Mouse (Mus musculus) embryonic facial prominence, embryonic 14.5 days (tissue): ENCODE measurements around the gene Ensa. TPM values are rescaled to one million over a fixed set of nuclear protein-coding genes. Genes with fewer than 3 reads are reported as not detected.

Source experiments
- ATAC-seq: fragments of 200-750 bp; cut with Nextera tagmentation; 2 replicates; pipeline ENCODE4 v1.8.0; 2017; ENCODE audit warnings: low read depth, moderate number of reproducible peaks, moderate TSS enrichment
- DNase-seq: peaks from one replicate; pipeline ENCODE4 v3.0.0-alpha.2; 2015; ENCODE audit warnings: low spot score
- H3K27ac ChIP-seq: fragments of 300-500 bp; sonication (generic); replicated peaks from 2 replicates; pipeline ENCODE4 v1.5.1; 2014; ENCODE audit warnings: low read depth, mild to moderate bottlenecking, low read length, moderate library complexity
- H3K27me3 ChIP-seq: fragments of 300-500 bp; sonication (generic); replicated peaks from 2 replicates; pipeline ENCODE4 v1.6.1; 2014; ENCODE audit warnings: low read length; ENCODE audit not compliant: control insufficient read depth, insufficient read depth
- H3K36me3 ChIP-seq: fragments of 300-500 bp; sonication (generic); 2 replicates; pipeline ENCODE4 v1.6.1; 2014; ENCODE audit warnings: low read length, mixed read lengths; ENCODE audit not compliant: control insufficient read depth, insufficient read depth
- H3K4me1 ChIP-seq: fragments of 300-500 bp; sonication (generic); 2 replicates; pipeline ENCODE4 v1.6.1; 2014; ENCODE audit warnings: antibody characterized with exemption, low read length; ENCODE audit not compliant: control insufficient read depth, insufficient read depth
- H3K4me2 ChIP-seq: fragments of 300-500 bp; sonication (generic); 2 replicates; pipeline ENCODE4 v1.6.1; 2014; ENCODE audit warnings: low read depth, mild to moderate bottlenecking, low read length, moderate library complexity, mixed read lengths
- H3K4me3 ChIP-seq: fragments of 300-500 bp; sonication (generic); 2 replicates; pipeline ENCODE4 v1.5.1; 2014; ENCODE audit warnings: low read depth, mild to moderate bottlenecking, low read length
- H3K9ac ChIP-seq: fragments of 300-500 bp; sonication (generic); 2 replicates; pipeline ENCODE4 v1.6.1; 2014; ENCODE audit warnings: low read depth, mild to moderate bottlenecking, low read length, moderate library complexity, mixed read lengths
- H3K9me3 ChIP-seq: fragments of 300-500 bp; sonication (generic); 2 replicates; pipeline ENCODE4 v1.6.1; 2016; ENCODE audit warnings: low read length; ENCODE audit not compliant: control insufficient read depth
- WGBS: fragments of 180-500 bp; shearing (Covaris S2); extraction: QIAGEN DNeasy Blood & Tissue Kit; methylation state at CpG from one replicate; pipeline ENCODE4 v1.1.7; 2014; 5-methylcytosine and 5-hydroxymethylcytosine counted together
- polyA plus RNA-seq: library from polyadenylated mRNA; unstranded; fragments of >200 nt; fragmentation: Nextera tagmentation; extraction: Ambion mirVana; gene quantifications from 2 replicates; pipeline ENCODE4 v1.2.1, GENCODE M21; 2014

Gene Ensa
- 59.8 and 66.9 TPM in 2 replicates for polyA plus RNA-seq

DNA sequence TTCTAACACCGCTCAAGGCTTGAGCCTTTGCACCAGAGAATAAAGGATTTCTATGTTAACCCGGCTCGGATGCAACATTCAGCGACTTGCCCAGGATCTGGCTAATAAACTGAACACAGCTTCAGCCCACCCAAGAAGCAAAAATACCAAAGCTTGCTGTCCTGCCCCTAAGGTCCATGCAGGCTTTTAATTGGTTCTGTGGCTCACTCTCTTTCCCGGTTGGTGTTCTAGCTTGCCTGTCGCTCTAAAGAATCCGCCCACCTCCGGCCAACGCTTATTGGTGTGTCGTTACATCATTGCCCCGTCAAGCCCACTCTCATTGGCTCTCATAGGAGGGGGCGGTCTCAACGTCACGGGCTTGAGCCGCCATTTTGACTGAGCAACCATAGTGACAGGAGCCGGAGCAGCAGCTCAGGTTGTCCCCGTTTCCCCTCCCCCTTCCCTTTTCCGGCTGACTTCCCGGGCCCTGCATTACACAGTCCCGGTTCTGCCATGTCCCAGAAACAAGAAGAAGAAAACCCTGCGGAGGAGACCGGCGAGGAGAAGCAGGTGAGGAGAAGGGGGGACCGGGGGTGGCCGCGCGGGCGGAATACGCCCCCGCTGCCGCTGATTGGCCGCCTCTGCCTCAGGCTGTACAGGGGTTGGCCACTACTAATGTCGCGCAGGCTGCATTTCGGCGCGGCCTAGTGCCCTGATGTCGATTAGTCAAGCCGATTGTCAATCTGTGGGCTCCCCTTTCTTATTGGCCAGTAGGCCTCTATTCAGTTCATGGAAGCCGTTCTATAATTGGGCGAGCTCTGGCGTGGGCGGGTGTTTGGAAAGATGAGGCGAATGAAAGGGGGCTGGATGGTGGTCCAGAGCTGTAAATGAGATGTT lies at the start of gene Ensa:
Gene Ensa (plus strand): TSS at position 366 of the 876 bp plus-strand sequence.
- no peaks in the 10 kb centered on the region for H3K9me3 ChIP-seq
- peak; percentile 98 for ATAC-seq
- peak within 1 kb of the TSS; percentile 68 for H3K9ac ChIP-seq
- DNase-seq = peak; percentile 100
- H3K27me3 ChIP-seq = no peaks in the 10 kb centered on the region
- H3K27ac ChIP-seq = peak within 1 kb of the TSS; percentile 84
- peaks cover 5% of the 10 kb centered on the region for H3K4me1 ChIP-seq
- peaks cover 42% of the 10 kb centered on the region for H3K36me3 ChIP-seq
- H3K4me3 ChIP-seq = peak within 1 kb of the TSS; percentile 57
- peak within 1 kb of the TSS; percentile 75 for H3K4me2 ChIP-seq
- WGBS = under 1% methylated on average over 43 of the region's 44 CpGs

DNA sequence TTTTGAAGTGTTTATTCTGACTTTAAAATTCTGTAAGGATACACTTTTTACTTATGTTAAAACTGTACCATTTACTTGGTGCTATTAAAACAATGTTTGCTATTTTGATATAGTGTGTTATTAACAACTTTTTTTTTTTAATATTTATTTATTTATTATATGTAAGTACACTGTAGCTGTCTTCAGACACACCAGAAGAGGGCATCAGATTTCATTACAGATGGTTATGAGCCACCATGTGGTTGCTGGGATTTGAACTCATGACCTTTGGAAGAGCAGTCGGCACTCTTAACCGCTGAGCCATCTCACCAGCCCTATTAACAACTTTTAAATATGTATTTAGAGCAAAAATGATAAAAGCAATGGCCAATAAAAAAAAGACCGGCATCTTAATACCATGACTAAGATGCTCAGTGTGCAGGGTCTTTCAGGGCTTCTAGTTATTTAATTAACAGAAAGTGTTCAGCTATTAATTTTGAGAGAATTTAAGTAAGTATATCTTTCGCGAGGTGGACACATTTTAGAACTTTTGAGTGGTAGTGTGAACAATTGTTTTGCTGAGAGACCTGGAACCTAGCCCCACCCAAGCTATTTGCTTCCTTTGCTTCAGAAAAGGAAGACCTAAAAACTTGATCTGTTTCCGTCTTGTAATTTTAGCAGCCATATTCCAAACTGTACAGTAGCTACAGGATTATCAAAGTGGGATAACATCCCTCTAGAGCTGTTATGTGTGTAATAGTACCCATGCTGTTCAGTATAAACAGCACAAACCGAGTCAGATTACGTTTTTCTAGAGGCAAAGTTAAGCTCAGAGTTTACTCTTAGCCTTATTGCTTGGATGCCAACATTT lies 36.8 kb upstream of the Ensa start:
- ATAC-seq (no peak), DNase-seq (no peak)
- H3K4me1 ChIP-seq = peaks cover 8% of the 10 kb centered on the region
- H3K9me3 ChIP-seq = no peaks in the 10 kb centered on the region
- H3K9ac ChIP-seq = no peak overlapping the region
- no peaks in the 10 kb centered on the region for H3K27me3 ChIP-seq
- peak overlapping the region; percentile 66 for H3K4me3 ChIP-seq
- 53% methylated on average over 8 of the region's 8 CpGs for WGBS
- 0 out of 2 replicates have a peak overlapping the region, but pooled peaks have one; percentile 19 for H3K27ac ChIP-seq
- H3K4me2 ChIP-seq = peak overlapping the region; percentile 75
- H3K36me3 ChIP-seq = peaks cover 20% of the 10 kb centered on the region

DNA sequence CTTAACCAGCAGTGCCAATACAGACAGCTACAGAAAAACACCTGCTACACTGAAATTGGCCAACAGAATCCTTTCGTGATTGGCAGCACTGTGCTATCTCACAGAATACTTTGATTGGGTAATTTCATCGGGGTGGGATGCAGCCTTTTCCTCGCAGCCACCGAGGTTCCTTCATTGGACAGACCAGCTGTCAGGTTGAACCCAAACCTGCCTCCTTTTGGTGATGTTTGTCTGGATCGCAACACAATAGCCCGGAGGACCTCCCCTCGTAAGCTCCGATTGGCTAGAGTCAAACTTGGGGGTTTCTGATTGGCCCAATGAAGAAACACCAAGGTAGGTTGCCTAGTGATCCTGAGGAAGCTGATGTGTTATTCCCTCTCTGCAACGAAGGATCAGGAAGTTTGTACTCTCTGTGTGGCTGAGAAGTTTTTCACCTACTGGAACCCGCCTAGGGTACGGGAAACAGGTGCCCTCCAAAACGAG lies 36.1 kb upstream of the Ensa start, which contains the start of gene Golph3l:
Gene Golph3l (plus strand): TSS at position 331 of the 483 bp plus-strand sequence.
- H3K27ac ChIP-seq = peak within 1 kb of the TSS; percentile 42
- no peaks in the 10 kb centered on the region for H3K27me3 ChIP-seq
- peak within 1 kb of the TSS; percentile 75 for H3K4me2 ChIP-seq
- peaks cover 8% of the 10 kb centered on the region for H3K4me1 ChIP-seq
- H3K9me3 ChIP-seq = no peaks in the 10 kb centered on the region
- under 1% methylated on average over 12 of the region's 12 CpGs for WGBS
- ATAC-seq (peak; percentile 100), DNase-seq (peak; percentile 99)
- H3K4me3 ChIP-seq = peak within 1 kb of the TSS; percentile 66
- peak within 1 kb of the TSS; percentile 69 for H3K9ac ChIP-seq
- peaks cover 27% of the 10 kb centered on the region for H3K36me3 ChIP-seq

DNA sequence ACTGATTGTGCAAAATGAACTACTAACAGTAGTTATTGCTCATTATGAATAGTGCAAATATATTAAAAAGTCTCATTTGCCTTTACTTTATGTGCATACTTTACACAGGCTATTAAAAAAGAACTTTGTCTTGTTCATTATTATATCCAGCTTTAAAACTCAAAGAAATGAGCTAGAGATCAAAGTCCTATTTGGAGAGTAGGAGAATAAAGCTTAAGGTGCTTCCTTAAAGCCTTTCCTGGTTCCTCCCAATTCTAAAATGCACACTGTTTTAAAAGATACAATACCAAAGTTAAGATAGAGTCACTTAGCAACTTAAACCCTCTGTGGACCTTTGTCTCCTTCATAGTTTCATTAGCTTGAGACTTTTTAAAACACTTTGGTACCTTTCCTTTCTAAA lies 26.1 kb upstream of the Ensa start:
- H3K27ac ChIP-seq = no peak overlapping the region

DNA sequence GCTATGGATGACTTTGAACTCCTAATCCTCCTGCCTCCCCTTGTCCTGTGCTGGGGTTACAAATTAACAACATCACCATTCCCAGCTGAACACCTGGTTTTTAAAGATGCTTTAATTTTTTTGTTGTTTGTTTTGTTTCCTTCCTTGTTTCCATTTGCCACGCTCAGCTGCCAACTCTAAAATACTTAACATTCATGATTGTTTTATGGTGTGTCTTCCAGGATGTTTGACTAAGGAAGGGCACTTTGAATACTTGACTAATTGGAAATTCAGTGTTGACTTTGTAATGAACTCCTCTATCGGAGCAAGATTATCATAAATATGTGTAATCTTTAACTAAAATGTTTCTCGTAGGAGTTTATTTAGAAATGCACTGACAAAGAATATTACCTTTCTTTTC lies 23.5 kb upstream of the Ensa start:
- Histone ChIP-seq H3K9me3 (no peaks in the 10 kb centered on the region), H3K9ac (no peak overlapping the region), H3K4me2 (no peak overlapping the region), H3K27me3 (no peaks in the 10 kb centered on the region), H3K4me1 (no peaks in the 10 kb centered on the region), H3K36me3 (peaks cover 12% of the 10 kb centered on the region), H3K4me3 (no peak overlapping the region), H3K27ac (no peak overlapping the region)
- WGBS = 86% methylated on average over 3 of the region's 3 CpGs
- ATAC-seq = no peak
- DNase-seq = no peak

More for the DNA sequence above, 26.1 kb upstream of the Ensa start:
- peaks cover 31% of the 10 kb centered on the region for H3K36me3 ChIP-seq
- ATAC-seq = no peak
- no peak overlapping the region for H3K9ac ChIP-seq
- no peaks in the 10 kb centered on the region for H3K4me1 ChIP-seq
- H3K27me3 ChIP-seq = no peaks in the 10 kb centered on the region
- no peak for DNase-seq
- no peaks in the 10 kb centered on the region for H3K9me3 ChIP-seq
- no peak overlapping the region for H3K4me3 ChIP-seq
- H3K4me2 ChIP-seq = no peak overlapping the region

DNA sequence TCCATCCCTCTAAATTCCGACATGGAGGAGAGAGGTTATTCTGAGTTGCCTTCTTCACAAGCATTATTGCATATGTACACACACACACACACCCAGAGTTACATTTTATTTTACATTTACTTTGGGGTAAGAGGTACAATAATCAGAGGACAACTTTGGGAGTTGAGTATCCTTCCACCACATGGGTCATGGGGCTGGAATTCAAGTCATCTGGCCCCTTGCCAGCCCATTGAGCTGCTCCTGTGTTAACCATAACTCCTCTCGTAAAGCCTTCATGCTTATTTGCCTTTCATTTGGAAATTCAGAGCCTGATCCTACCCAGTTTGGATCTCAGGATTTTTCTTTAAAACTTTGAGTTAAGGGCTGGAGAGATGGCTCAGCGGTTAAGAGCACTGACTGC lies 18.7 kb upstream of the Ensa start:
- Histone ChIP-seq H3K4me2 (no peak overlapping the region), H3K36me3 (peaks cover 41% of the 10 kb centered on the region), H3K27me3 (no peaks in the 10 kb centered on the region), H3K9ac (no peak overlapping the region), H3K4me1 (no peaks in the 10 kb centered on the region), H3K4me3 (no peak overlapping the region), H3K27ac (no peak overlapping the region), H3K9me3 (no peaks in the 10 kb centered on the region)
- no peak for DNase-seq
- no peak for ATAC-seq
- 80% methylated on average over 3 of the region's 3 CpGs for WGBS

DNA sequence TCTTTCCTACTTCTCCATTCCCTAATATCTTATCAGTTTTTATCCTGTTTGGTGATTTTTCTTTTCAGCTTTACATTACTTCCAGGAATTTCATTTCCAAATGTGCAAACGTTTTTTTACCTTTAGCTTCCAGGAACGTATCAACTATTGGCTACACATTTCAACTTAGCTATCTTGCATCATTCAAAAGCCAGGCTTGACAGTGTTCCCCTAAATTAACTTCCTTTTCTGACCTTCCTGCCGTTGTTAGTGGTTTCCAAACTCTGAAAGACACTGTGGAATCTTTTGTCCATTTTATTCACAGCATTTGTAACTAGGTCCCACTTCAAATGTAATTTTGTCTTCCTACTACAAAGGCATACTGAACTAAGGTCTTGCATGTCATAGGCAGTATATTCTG lies 15.6 kb upstream of the Ensa start:
- no peak overlapping the region for H3K27ac ChIP-seq
- H3K9ac ChIP-seq = no peak overlapping the region
- WGBS = 64% methylated on average over 3 of the region's 3 CpGs
- no peaks in the 10 kb centered on the region for H3K27me3 ChIP-seq
- no peak overlapping the region for H3K4me3 ChIP-seq
- H3K4me2 ChIP-seq = no peak overlapping the region
- H3K4me1 ChIP-seq = no peaks in the 10 kb centered on the region
- ATAC-seq (no peak), DNase-seq (no peak)
- H3K9me3 ChIP-seq = no peaks in the 10 kb centered on the region
- H3K36me3 ChIP-seq = peaks cover 46% of the 10 kb centered on the region

DNA sequence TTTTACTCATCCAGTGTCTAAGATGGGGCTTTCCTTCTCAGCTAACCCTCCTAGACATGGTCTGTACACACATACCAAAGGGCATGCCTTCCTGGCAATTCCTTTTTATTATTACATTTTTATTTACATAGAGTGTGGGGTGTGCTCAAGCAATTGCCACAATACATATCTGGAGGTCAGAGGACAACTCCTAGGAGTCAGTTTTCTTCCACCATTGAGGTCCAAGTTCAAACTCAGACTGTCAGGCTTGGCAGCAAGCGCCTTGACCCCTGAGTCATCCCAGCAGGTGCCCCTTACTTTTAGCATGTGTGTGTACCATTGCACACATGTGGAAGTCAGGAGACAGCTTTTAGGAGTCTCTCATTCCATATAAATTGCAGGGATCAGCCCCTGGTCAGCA lies 10.8 kb upstream of the Ensa start:
- no peaks in the 10 kb centered on the region for H3K4me1 ChIP-seq
- H3K4me3 ChIP-seq = no peak overlapping the region
- 89% methylated on average over 1 of the region's 1 CpGs for WGBS
- H3K36me3 ChIP-seq = peaks cover 52% of the 10 kb centered on the region
- DNase-seq (no peak), ATAC-seq (no peak)
- no peak overlapping the region for H3K4me2 ChIP-seq
- no peak overlapping the region for H3K9ac ChIP-seq
- no peaks in the 10 kb centered on the region for H3K27me3 ChIP-seq
- no peaks in the 10 kb centered on the region for H3K9me3 ChIP-seq
- no peak overlapping the region for H3K27ac ChIP-seq
